ENCODE assay signal across 9 mouse cellular contexts in genomic region chr2:27649862-27650661, GRCm38 (mm10). TPM values are rescaled to one million over a fixed set of nuclear protein-coding genes. Genes with fewer than 3 reads are reported as not detected.
DNase-seq lines count a peak whose midpoint lies in the region; ATAC-seq and TF ChIP-seq lines count a peak whose summit lies in the region.
"Had no signal": no experiment of that assay in that cellular context is flagged by ENCODE, and none has a peak within 500 bp of the region (broad histone marks: within the 10 kb centered on the region; RNA-seq: fewer than 3 reads in every experiment).

No protein-coding gene starts in this region.

- H3K4me2 ChIP-seq in midbrain, postnatal 0 days (ENCODE audit: low read depth, low read length, poor library complexity, severe bottlenecking) = no peak overlapping the region
- no peak overlapping the region for H3K4me2 ChIP-seq in embryonic facial prominence, embryonic 13.5 days
- no peak overlapping the region for H3K4me2 ChIP-seq in lung, postnatal 0 days (replicated peaks; ENCODE audit: low read depth, low read length)

- intact Hi-C loops in left cerebral cortex, postnatal 4 days (cut with DNase I) = no loop called here

- no peak overlapping the region for H3K9ac ChIP-seq in midbrain, postnatal 0 days (replicated peaks; ENCODE audit: low read length, poor library complexity, severe bottlenecking)
- H3K9ac ChIP-seq in embryonic facial prominence, embryonic 13.5 days = peak overlapping the region; percentile 7; the same call in 1 of the 2 replicates
- no peak overlapping the region for H3K9ac ChIP-seq in lung, postnatal 0 days (replicated peaks; ENCODE audit: low read depth)

- TF ChIP-seq EP300 in lung, postnatal 0 days (IDR thresholded peaks at IDR 0.05) = no peak

- no peaks in the 10 kb centered on the region for H3K36me3 ChIP-seq in midbrain, embryonic 10.5 days
- no peaks in the 10 kb centered on the region for H3K36me3 ChIP-seq in midbrain, postnatal 0 days (ENCODE audit: insufficient read depth, low read length)
- no peaks in the 10 kb centered on the region for H3K36me3 ChIP-seq in embryonic facial prominence, embryonic 13.5 days
- no peaks in the 10 kb centered on the region for H3K36me3 ChIP-seq in limb, embryonic 10.5 days
- no peaks in the 10 kb centered on the region for H3K36me3 ChIP-seq in lung, postnatal 0 days (ENCODE audit: insufficient read depth, low read length)

- no peak for ATAC-seq in midbrain, postnatal 0 days (ENCODE audit: low FRiP score)
- ATAC-seq in embryonic facial prominence, embryonic 13.5 days (ENCODE audit: insufficient number of reproducible peaks, insufficient read depth, low FRiP score, low TSS enrichment, low read depth) = peak; percentile 75
- ATAC-seq in lung, postnatal 0 days = no peak; the same call in 1 of the 2 replicates

- WGBS in midbrain, embryonic 10.5 days = 15% methylated on average over 8 of the region's 8 CpGs
- 24% methylated on average over 8 of the region's 8 CpGs for WGBS in midbrain, postnatal 0 days
- 12% methylated on average over 8 of the region's 8 CpGs for WGBS in embryonic facial prominence, embryonic 13.5 days
- 32% methylated on average over 8 of the region's 8 CpGs for WGBS in limb, embryonic 10.5 days
- WGBS in lung, postnatal 0 days = 48% methylated on average over 8 of the region's 8 CpGs

- H3K9me3 ChIP-seq in midbrain, embryonic 10.5 days (replicated peaks) = peaks cover 6% of the 10 kb centered on the region
- H3K9me3 ChIP-seq in midbrain, postnatal 0 days (ENCODE audit: low read length) = no peaks in the 10 kb centered on the region
- H3K9me3 ChIP-seq in embryonic facial prominence, embryonic 13.5 days = no peaks in the 10 kb centered on the region
- H3K9me3 ChIP-seq in limb, embryonic 10.5 days (replicated peaks) = no peaks in the 10 kb centered on the region
- no peaks in the 10 kb centered on the region for H3K9me3 ChIP-seq in lung, postnatal 0 days (ENCODE audit: low read length)

- H3K27ac ChIP-seq in midbrain, embryonic 10.5 days (replicated peaks) = peak overlapping the region; percentile 73
- no peak overlapping the region for H3K27ac ChIP-seq in midbrain, postnatal 0 days (ENCODE audit: low read depth, low read length)
- peak overlapping the region; percentile 83 for H3K27ac ChIP-seq in embryonic facial prominence, embryonic 13.5 days
- peak overlapping the region; percentile 78 for H3K27ac ChIP-seq in limb, embryonic 10.5 days
- no peak overlapping the region for H3K27ac ChIP-seq in lung, postnatal 0 days (ENCODE audit: low read length)
- H3K27ac ChIP-seq: macrophage had no signal

- 0 out of 2 replicates have a peak overlapping the region, but pooled peaks have one; percentile 2 for H3K4me3 ChIP-seq in midbrain, embryonic 10.5 days
- H3K4me3 ChIP-seq in midbrain, postnatal 0 days (ENCODE audit: low read depth, low read length) = no peak overlapping the region
- no peak overlapping the region for H3K4me3 ChIP-seq in embryonic facial prominence, embryonic 13.5 days
- no peak overlapping the region for H3K4me3 ChIP-seq in limb, embryonic 10.5 days
- H3K4me3 ChIP-seq in lung, postnatal 0 days (ENCODE audit: low read depth, low read length) = no peak overlapping the region

- DNase-seq in midbrain, embryonic 10.5 days (ENCODE audit: low spot score) = peak; percentile 50
- no peak for DNase-seq in midbrain, postnatal 0 days (ENCODE audit: low spot score)
- peak; percentile 53 for DNase-seq in limb, embryonic 10.5 days (ENCODE audit: low spot score)
- peak; percentile 14 for DNase-seq in thymus, postnatal 25 days
- DNase-seq in left cerebral cortex, postnatal 4 days = no peak
- DNase-seq in lung, postnatal 0 days (ENCODE audit: low spot score) = no peak
- DNase-seq: right cerebral cortex, postnatal 25 days had no signal

- peaks cover 46% of the 10 kb centered on the region for H3K4me1 ChIP-seq in midbrain, embryonic 10.5 days
- no peaks in the 10 kb centered on the region for H3K4me1 ChIP-seq in midbrain, postnatal 0 days (ENCODE audit: insufficient read depth, low read length)
- H3K4me1 ChIP-seq in embryonic facial prominence, embryonic 13.5 days = peaks cover 32% of the 10 kb centered on the region
- peaks cover 18% of the 10 kb centered on the region for H3K4me1 ChIP-seq in limb, embryonic 10.5 days
- H3K4me1 ChIP-seq in lung, postnatal 0 days (ENCODE audit: insufficient read depth, low read depth, low read length) = no peaks in the 10 kb centered on the region

- no peak for TF ChIP-seq CTCF in midbrain, postnatal 0 days (IDR thresholded peaks at IDR 0.05)
- TF ChIP-seq CTCF in lung, postnatal 0 days (IDR thresholded peaks at IDR 0.05) = no peak

- H3K27me3 ChIP-seq in midbrain, embryonic 10.5 days (ENCODE audit: low read depth, poor library complexity, severe bottlenecking) = peaks cover 99% of the 10 kb centered on the region
- no peaks in the 10 kb centered on the region for H3K27me3 ChIP-seq in midbrain, postnatal 0 days (ENCODE audit: insufficient read depth, low read length)
- no peaks in the 10 kb centered on the region for H3K27me3 ChIP-seq in embryonic facial prominence, embryonic 13.5 days
- 0 out of 2 replicates have a peak, but pooled peaks cover 6% of the 10 kb centered on the region for H3K27me3 ChIP-seq in limb, embryonic 10.5 days (ENCODE audit: low read depth, poor library complexity, severe bottlenecking)
- H3K27me3 ChIP-seq in lung, postnatal 0 days (replicated peaks; ENCODE audit: insufficient read depth, low read length) = no peaks in the 10 kb centered on the region

RNA-seq across cellular contexts. Expression of gene Rxra, which starts 26.2 kb away (rescaled TPM):
- polyA plus RNA-seq in midbrain, embryonic 10.5 days (2016; fragmentation: Nextera tagmentation; extraction: Ambion mirVana) = 7.5 and 7.6 TPM in 2 replicates
- total RNA-seq in midbrain, postnatal 0 days (2014; rRNA removed) = 18.5 and 20.2 TPM in 2 replicates
- polyA plus RNA-seq in midbrain, postnatal 0 days (2015; fragmentation: Nextera tagmentation; extraction: Ambion mirVana) = 2.2 and 2.3 TPM in 2 replicates
- 16.7 and 18.7 TPM in 2 replicates for polyA plus RNA-seq in embryonic facial prominence, embryonic 13.5 days (2015; fragmentation: Nextera tagmentation; extraction: Ambion mirVana)
- polyA plus RNA-seq in limb, embryonic 10.5 days (2016; fragmentation: Nextera tagmentation; extraction: Ambion mirVana) = 8.7 and 10.9 TPM in 2 replicates
- 10 to 100 TPM in 1 of 2 experiments, 1 to 10 TPM in 1; 8.8 to 12.8 TPM for total RNA-seq in left cerebral cortex, postnatal 4 days (2021)
- 9.6 and 10.3 TPM in 2 replicates for polyA plus RNA-seq in lung, postnatal 0 days (2015; fragmentation: Nextera tagmentation; extraction: Ambion mirVana)

Comparison
In these comparisons a context has a peak if more than half of its experiments do, and no peak if none do; other contexts are left out.
1. DNase-seq: peak in midbrain, embryonic 10.5 days (single experiment), limb, embryonic 10.5 days (single experiment) and thymus, postnatal 25 days (single experiment); none in midbrain, postnatal 0 days (single experiment), left cerebral cortex, postnatal 4 days (single experiment) and lung, postnatal 0 days (single experiment).
2. H3K27ac ChIP-seq: peak in midbrain, embryonic 10.5 days (single experiment), embryonic facial prominence, embryonic 13.5 days (single experiment) and limb, embryonic 10.5 days (single experiment); none in midbrain, postnatal 0 days (single experiment) and lung, postnatal 0 days (single experiment).